ENCODE assay signal across 26 mouse cellular contexts in genomic region chr8:43328666-43329065, GRCm38 (mm10). TPM values are rescaled to one million over a fixed set of nuclear protein-coding genes. Genes with fewer than 3 reads are reported as not detected.
"Had no signal": no experiment of that assay in that cellular context is flagged by ENCODE, and none has a peak within 500 bp of the region (broad histone marks: within the 10 kb centered on the region; RNA-seq: fewer than 3 reads in every experiment).

No protein-coding gene starts in this region.

- ATAC-seq: lung, postnatal 0 days; midbrain, embryonic 13.5 days had no signal

- H3K27ac ChIP-seq: kidney, embryonic 15.5 days; limb, embryonic 12.5 days; limb, embryonic 15.5 days; liver, embryonic 13.5 days; macrophage; midbrain, embryonic 13.5 days had no signal

- H3K4me2 ChIP-seq: kidney, embryonic 15.5 days; limb, embryonic 12.5 days; limb, embryonic 15.5 days; liver, embryonic 13.5 days; lung, embryonic 14.5 days; midbrain, embryonic 13.5 days had no signal

- H3K4me3 ChIP-seq: kidney, embryonic 15.5 days; limb, embryonic 12.5 days; limb, embryonic 15.5 days; liver, embryonic 13.5 days; midbrain, embryonic 13.5 days had no signal

- H3K36me3 ChIP-seq: kidney, embryonic 15.5 days; limb, embryonic 12.5 days; limb, embryonic 15.5 days; liver, embryonic 13.5 days; midbrain, embryonic 13.5 days had no signal

- H3K27me3 ChIP-seq: kidney, embryonic 15.5 days; limb, embryonic 12.5 days; limb, embryonic 15.5 days; liver, embryonic 13.5 days; midbrain, embryonic 13.5 days had no signal

- H3K9ac ChIP-seq: kidney, embryonic 15.5 days; limb, embryonic 12.5 days; limb, embryonic 15.5 days; liver, embryonic 13.5 days; lung, embryonic 14.5 days; midbrain, embryonic 13.5 days had no signal

- DNase-seq: kidney, adult 8-10 months; kidney, postnatal 10 days; kidney, postnatal 36 days; left cerebral cortex, postnatal 4 days; liver, embryonic 13.5 days; lung, embryonic 14.5 days; thymus, postnatal 25 days had no signal

- H3K4me1 ChIP-seq: kidney, embryonic 15.5 days; limb, embryonic 12.5 days; limb, embryonic 15.5 days; liver, embryonic 13.5 days; midbrain, embryonic 13.5 days had no signal

- H3K9me3 ChIP-seq: limb, embryonic 12.5 days; limb, embryonic 15.5 days; liver, embryonic 13.5 days; midbrain, embryonic 13.5 days had no signal

RNA-seq across cellular contexts. Expression of gene Zfp42, which starts 21.9 kb away (rescaled TPM):
- total RNA-seq: layer of hippocampus, adult 8-10 months; layer of hippocampus, postnatal 10 days; left cerebral cortex, adult 8-10 months; left cerebral cortex, postnatal 14 days; left cerebral cortex, postnatal 4 days; megakaryocyte, adult 5-6 weeks; midbrain, postnatal 0 days had no signal
- polyA plus RNA-seq: kidney, embryonic 15.5 days; limb, embryonic 15.5 days; liver, embryonic 13.5 days; liver, embryonic 16.5 days; lung, embryonic 14.5 days; lung, postnatal 0 days; macrophage; midbrain, embryonic 13.5 days; midbrain, postnatal 0 days; neural tube, embryonic 11.5 days; neural tube, embryonic 14.5 days; small intestine, adult 2 months; spleen, adult 2 months; stomach, embryonic 16.5 days; thymus, postnatal 0 days had no signal
